Mouse (Mus musculus): ENCODE measurements around the gene Gna13.

- TF ChIP-seq CTCF (IDR thresholded peaks at IDR 0.05; ENCODE audit: extremely low read depth, insufficient read depth, insufficient read length, insufficient replicate concordance) = no peak
- no peak for TF ChIP-seq POLR2A (IDR thresholded peaks at IDR 0.05; ENCODE audit: low read depth, low read length)
Observed at GRCm38 (mm10) chr11:109385296-109385695, 22.7 kb downstream of the Gna13 start.

Measured in spleen, adult 2 months (tissue).